Mouse (Mus musculus): ENCODE measurements around the gene Pde6g.
A peak's percentile ranks its signal among the peaks of the same experiment; 100 is the strongest.

DNA sequence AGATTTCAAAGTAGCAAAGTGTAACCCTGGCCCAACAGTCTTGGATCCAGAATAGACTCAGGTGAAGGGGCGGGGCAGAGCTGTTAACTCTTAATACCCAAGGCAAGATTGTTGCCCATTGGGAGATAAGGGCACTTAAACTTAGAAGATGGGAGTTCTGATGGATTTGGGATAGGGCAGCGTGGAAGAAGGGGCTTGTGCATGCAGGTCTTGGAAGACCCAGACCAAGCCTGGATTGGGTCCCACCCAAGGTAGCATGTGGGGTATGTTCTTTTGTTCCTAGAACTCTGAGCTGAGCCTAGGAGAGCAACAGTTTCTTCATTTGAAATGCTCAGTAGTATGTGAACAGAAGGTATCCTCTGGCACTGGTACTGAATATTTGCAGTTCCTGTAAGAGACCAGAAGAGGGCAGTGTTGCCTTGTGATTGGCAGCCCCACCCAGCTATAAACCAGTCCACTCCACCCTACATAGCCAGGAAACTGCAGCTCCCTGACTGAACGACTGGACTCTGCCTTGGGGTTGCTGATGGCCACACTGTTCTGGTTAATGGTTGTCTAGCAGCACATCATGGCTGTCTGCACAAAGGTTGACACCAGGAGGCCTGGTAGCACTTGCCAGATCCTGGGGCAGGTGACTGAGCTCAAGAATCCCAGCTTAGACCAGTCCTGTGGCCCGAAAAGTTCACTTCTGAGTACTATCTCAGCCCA is 35.9 kb upstream of the Pde6g start:
- TF ChIP-seq POLR2A (IDR thresholded peaks at IDR 0.05; ENCODE audit: insufficient read depth, low read length) = no peak
- peak; percentile 78 for TF ChIP-seq CTCF (IDR thresholded peaks at IDR 0.05; ENCODE audit: low read depth, low read length)

Measured in ES-Bruce4 (cell line).